Mouse (Mus musculus): ENCODE results near the gene Chd4. TPM values are rescaled to one million over a fixed set of nuclear protein-coding genes. Genes with fewer than 3 reads are reported as not detected.
"Not testable (repeated sequence)": the region's sequence is repeated elsewhere in the genome, so short reads cannot be mapped to it uniquely, and the experiment has no call there.

The Chd4 gene
- total RNA-seq, 2 experiments from 2014 or later, result 173 to 175 TPM

DNA sequence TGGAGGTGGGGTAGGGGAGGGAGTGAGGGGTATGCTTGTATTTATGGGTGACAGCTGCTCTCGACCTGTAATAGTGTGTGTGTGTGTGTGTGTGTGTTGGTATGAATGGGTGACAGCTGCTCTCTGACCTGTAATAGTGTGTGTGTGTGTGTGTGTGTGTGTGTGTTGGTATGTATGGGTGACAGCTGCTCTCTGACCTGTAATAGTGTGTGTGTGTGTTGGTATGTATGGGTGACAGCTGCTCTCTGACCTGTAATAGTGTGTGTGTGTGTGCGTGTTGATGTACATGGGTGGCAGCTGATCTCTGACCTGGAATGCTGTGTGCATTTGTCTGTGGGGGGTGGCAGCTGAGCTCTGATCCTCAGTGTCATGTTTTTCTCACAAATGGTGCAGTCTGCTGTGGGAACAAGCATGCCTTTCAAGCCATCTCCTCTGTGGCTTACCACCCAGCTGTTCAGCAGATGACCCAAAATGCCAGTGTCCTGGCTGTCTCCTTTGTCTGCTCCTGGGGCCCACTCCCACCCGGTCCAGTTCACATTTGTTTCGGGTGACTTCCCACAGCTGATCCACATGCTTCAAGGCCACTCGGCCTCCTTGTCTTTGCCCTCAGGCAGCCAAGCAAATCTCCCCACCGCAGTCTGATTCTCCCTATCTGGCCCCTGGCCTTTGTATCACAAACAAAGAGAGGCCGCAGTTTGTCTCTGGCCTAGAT, 61.3 kb downstream of the Chd4 start:
- no peak for DNase-seq
- intact Hi-C loops (cut with DNase I), result no loop called here

DNA sequence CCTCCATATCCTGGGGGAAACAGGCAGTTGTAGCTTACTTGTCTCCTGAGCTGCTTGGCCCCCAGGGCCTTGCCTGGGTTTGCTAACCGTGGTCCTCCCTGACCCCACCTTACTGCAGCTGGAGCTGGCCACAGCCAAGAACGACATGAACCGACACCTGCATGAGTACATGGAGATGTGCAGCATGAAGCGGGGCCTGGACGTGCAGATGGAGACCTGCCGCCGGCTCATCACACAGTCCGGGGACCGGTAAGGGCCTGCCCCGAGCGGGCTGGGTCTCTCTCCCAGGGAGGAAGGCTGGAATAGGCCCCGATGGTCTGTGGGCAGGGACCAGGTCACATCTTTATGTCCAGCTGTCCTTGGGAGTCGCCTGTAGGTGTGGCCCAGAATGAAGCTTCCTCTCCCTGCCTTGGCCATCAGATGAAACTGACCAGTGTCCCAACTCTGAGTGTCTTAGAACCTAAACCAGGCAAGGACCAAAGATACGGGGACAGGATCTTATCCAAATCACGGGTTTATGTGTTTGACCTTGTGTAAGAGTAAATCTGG, 63.2 kb downstream of the Chd4 start:
- no peak for DNase-seq
- intact Hi-C loops (cut with DNase I), result no loop called here

DNA sequence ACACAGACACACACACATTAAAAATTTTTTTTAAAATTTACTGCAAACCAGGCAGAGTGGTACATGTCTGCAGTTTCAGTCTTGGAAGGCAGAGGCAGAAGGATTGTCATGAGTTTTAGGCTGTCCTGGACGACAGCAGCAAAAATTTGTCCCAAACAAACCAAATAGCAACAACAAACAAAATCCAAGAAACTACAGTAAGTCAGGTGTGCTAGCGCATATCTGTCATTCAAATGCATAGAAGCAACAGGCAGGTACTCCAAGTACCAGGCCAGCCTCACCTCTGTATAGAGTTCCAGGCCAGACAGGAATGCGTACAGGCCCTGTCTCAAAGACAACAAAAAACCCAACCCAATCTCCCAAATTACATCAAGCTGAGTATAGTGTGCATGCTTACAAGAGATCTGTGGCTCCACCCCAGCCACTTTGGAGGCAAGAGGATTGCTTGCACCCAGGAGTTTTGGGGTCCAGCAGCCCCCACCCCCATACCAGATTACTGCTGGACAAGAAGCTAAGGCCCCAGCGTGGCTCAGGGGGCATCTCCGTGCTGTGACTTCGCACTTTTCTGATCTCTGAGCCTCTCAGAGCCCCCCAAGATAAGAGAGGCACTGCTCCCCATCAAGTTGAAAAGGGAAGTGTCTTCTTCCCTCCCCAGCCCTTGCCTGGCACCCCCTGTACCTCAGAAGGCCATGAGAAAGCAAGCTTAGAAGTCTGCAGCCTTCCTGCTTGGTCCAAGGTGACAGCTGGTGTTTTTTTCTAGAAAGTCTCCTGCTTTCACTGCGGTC, 64.2 kb downstream of the Chd4 start:
- intact Hi-C loops (cut with DNase I), result loop anchor here (5.0 kb wide), 1 partner anchor 112 kb away; no protein-coding TSS in a partner anchor
- no peak for DNase-seq

DNA sequence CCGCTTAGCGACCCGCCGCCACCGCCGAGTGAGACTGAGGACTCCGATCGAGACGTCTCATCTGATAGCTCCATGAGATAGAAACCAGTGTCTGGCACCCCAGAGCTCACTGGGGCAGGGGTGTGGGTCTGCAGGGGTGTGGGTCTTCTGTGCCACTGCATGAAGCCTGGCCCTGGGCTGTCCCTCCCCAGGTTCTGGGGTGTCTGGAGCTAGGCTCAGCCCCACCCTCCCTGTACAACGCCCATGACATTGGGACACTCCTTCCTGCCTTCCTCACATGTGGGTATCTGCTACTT, 64.7 kb downstream of the Chd4 start:
- DNase-seq, result no peak
- intact Hi-C loops (cut with DNase I), result loop anchor here (5.0 kb wide), 1 partner anchor 112 kb away; no protein-coding TSS in a partner anchor

DNA sequence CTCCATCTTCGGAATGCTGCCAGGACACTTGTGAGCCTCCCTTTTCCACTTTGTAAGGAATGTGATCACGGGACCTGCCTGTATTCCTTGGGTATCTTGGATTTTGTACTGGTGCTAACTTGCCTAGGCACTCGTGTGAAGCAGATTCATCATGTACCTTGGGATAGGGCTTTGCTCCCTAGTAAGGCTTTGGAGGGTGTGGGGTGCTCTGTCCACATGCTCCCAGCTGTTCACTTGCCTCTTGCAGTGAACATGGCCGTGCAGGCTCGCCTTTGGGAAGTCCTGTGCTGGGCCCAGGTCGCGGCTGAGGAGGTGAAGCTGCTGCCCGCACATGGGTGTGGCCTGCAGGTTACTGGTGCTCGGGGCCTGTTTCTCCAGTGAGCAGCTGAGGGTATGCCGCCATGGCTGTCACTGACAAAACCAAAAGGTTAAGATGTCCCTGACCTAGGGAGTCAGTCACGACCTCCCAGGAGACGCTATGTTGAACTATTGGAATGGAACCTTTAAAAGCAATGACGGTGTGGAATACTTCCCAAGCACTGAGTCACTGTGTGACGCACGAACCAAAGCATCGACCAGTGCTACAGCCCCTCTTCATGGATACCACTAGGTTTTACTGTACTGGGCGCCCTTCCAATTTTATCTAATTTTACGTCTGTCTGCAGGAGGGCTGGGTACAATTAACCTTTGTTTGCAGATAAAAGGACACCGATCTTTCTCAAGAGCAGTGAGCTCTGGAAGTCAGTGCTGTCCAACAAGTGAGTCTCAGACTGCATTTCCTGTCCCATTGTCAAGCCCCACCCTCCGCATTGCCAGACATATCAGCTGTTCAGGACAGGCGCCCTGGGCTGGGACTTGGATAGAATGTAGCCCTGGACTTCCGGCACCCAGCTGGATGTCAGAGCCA, 65.3 kb downstream of the Chd4 start:
- intact Hi-C loops (cut with DNase I), result loop anchor here (5.0 kb wide), 1 partner anchor 111 kb away; no protein-coding TSS in a partner anchor
- DNase-seq, result peak; percentile 28

DNA sequence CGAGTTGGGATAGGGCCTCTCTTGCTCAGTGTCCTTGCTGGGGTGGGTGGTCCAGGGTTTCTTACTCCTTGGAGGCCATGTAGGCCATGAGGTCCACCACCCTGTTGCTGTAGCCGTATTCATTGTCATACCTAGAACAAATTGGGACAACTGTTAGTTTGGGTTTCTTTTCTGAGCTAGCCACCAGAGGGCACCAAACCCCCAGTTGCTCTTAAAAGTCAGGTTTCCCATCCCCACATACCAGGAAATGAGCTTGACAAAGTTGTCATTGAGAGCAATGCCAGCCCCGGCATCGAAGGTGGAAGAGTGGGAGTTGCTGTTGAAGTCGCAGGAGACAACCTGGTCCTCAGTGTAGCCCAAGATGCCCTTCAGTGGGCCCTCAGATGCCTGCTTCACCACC, 66.2 kb downstream of the Chd4 start:
- peak; percentile 72 for DNase-seq
- intact Hi-C loops (cut with DNase I), result loop anchor here (5.0 kb wide), 1 partner anchor 110 kb away; no protein-coding TSS in a partner anchor

DNA sequence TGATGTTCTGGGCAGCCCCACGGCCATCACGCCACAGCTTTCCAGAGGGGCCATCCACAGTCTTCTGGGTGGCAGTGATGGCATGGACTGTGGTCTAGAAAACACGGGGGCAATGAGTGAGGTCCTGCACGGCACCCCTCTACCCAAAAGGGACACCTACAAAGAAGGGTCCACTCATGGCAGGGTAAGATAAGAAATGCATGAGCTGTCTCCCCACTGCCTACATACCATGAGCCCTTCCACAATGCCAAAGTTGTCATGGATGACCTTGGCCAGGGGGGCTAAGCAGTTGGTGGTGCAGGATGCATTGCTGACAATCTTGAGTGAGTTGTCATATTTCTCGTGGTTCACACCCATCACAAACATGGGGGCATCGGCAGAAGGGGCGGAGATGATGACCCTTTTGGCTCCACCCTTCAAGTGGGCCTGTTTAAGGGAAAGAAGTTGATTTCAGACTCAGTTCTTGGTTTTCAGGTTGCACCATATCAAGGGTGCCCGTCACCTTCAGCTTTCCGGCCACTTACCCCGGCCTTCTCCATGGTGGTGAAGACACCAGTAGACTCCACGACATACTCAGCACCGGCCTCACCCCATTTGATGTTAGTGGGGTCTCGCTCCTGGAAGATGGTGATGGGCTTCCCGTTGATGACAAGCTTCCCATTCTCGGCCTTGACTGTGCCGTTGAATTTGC, 67.0 kb downstream of the Chd4 start:
- intact Hi-C loops (cut with DNase I), result loop anchor here (5.0 kb wide), 1 partner anchor 110 kb away; no protein-coding TSS in a partner anchor
- not testable (repeated sequence) for DNase-seq

DNA sequence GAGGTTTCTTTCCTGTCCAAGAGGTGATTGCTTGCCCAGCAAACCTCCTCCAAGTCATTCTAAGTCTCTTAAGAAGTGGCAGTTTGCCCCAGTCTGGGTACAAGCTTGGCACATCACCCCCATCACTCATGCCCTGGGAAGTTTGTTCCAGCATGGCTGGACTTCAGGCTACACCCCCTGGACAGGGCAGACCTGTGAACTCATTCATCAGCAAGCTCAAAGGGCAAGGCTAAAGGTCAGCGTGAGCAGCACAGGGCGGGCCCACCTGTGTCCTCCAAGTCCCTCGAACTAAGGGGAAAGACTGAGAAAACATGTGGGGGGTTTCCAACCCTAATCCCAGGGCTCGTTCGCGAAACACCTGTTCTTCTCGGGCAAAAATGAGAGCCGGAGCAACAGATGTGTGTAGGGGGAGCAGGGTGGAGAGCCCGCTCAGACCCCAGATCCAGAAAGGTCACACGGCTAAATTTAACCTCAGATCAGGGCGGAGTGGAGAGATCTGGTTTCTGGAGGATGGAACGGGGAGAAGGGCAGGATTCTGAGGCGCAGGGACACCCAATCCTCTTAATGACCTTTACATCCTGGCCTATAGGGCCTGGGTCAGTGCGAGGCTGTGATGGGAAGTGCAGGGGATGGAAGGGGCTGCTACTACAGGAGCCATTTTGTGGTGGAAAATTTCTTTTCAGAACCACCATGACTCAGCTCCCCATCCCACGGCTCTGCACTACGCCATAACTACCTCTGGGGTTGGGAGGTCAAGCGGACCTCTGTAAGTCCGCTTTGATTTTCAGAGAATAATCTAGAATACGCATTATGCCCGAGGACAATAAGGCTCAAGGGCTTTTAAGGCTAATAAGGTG, 68.2 kb downstream of the Chd4 start:
- intact Hi-C loops (cut with DNase I), result loop anchor here (5.0 kb wide), 1 partner anchor 108 kb away; no protein-coding TSS in a partner anchor
- DNase-seq, result no peak

DNA sequence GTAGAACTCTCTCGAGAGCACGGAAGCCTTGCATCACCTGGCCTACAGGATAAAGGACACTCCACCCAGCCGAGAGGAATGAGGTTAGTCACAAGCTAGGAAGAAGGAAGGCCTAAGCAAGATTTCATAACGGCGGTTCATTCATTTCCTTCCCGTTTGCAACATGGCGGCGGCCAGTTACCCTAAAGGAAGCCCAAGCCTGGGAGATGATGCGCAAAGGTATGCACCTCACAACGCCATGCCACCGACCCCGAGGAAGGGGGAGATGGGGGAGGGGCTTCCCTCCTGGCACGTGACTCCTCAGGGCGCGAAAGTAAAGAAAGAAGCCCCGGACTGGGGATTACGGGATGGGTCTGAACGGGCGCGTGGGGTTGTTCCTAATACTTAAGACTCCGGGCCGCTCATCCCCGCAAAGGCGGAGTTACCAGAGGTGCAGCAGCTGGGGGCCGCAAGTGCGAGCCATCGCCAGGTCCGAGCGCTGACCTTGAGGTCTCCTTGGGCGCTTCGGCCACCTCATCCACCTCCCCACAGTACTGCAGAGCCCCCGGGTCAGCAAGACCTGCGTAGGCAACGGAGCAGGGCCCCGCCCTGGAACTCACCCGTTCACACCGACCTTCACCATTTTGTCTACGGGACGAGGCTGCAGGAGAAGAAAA, 69.0 kb downstream of the Chd4 start:
- intact Hi-C loops (cut with DNase I), result loop anchor here (5.0 kb wide), 1 partner anchor 108 kb away; no protein-coding TSS in a partner anchor
- peak; percentile 78 for DNase-seq

DNA sequence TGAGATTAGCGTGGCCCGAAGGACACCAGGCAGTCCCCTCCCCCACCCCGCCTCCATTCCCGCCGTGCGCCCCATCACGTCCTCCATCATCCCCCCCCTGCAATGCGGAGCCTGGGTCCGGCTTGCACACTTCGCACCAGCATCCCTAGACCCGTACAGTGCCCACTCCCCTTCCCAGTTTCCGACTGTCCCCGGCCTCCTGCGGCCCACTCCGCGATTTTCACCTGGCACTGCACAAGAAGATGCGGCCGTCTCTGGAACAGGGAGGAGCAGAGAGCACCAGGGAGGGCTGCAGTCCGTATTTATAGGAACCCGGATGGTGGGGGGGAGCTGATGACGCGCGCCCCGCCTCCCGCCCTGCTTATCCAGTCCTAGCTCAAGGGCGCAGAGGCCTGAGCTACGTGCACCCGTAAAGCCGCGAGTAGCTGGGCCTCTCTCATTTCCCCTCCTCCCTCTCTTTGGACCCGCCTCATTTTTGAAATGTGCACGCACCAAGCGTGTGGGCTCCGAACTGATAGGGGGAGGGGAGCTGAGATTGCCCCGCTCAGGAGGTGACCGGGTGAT, 69.6 kb downstream of the Chd4 start:
- intact Hi-C loops (cut with DNase I), result no loop called here
- peak; percentile 98 for DNase-seq

DNA sequence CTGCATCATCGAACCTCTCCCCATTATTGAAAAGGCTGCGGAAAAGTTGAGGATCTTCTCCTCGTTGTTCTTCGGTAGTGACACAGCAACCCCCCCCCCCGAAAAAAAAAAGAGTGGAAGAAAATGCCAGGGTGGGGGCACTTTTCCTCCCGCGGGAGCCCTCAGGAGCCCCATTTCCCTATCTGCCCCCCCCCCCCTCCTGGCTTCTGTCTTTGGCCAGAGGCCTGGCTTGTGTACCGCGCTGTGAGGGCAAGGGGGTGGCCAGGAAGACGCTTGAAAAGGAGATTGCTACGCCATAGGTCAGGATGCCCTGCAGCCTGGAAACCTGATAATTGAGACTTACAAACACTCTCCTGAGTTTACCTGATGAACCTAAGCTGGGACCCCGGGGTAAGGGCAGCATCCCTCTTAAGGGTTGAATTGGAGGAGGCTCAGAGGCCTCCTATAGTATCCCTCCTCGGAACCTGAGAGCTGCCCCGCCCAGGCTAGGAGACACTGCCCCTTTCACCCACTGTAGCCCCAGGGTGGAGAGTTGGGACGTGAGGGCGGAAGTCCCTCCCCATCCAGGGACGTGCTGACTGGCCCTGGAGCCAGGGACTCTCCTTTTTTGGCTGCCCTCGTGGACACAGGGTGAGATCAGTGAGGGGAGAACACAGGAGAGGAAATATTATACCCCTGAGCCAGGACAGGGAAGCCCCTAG, 70.4 kb downstream of the Chd4 start, which contains the start of gene Gapdh:
Gapdh (minus strand) TSS at position 417 of the 701 bp plus-strand sequence.
- intact Hi-C loops (cut with DNase I), result no loop called here
- peak; percentile 68 for DNase-seq

DNA sequence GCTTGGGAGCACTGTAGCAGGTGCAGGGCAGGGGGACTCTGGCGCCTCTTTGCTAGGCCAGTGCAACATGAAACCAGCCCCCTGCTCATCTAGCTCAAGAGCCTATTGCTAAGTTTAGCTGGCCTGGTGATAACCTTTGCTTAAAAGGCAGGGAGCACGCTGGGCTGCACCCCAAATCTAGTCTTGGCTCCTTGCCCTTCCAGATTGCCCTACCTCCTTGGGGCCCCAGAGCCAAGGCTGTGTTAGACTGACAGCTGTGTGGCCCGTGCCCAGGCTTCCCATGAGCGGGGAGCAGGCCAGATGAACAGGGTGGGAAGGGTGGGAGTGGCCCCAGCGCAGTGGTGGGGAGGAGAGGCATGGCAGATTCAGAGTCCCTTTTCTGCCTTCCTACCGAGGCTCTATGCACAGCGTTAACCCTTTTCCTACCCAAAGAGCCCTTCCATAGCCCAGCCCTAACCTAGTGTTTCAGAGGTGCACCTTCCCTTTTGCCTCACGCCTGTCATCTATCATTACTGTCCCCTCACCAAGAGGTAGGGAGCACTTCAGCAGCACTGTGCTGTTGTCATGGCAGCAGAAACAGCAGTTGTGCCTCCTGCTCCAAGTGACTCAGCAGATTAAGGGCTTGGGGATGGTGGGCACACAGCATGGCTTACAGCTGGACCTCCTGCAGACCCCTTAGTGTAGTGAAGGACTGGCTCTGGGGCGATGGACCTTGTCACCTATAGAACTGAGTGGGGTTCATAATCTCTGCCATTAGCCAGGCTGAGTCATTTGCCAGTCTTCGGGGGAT, 71.3 kb downstream of the Chd4 start:
- intact Hi-C loops (cut with DNase I), result no loop called here
- DNase-seq, result peak; percentile 66

DNA sequence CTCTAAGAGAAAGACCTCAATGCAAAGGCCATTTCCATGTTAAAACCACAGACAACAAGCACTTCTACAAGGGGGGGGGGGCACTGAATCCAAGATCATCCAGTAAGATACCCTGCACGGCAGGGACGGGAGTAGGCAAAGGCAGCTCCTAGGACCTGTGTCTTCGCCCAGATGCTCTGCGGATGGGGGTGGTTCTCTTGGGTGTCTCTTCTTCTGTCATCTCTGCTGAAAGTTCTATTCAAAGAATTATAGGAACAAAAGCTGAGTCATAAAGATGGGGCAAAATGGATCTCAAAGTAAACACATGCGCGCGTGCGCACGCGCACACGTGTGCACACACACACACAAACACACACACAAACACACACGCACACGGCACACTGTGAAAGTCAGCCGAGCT, 72.3 kb downstream of the Chd4 start:
- intact Hi-C loops (cut with DNase I), result no loop called here
- DNase-seq, result no peak

DNA sequence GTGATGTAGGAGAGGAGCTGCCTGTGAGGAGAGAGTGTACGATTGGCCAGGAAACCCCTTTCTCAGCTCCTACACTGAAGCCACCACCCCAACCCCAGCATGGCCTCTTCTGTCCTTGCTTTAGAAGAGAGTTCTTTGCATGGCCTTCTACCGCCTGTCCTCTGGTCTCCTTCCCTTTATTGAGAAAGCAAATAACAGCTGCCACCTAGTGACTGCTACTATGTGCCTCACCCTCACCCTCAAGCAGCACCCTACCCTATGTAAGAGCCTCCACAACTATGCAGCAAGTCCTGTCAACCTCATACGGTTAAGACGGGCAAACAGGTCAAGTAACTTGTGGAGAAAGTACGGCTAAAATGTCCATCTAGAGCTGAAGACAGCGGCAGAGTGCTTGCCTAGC, 74.4 kb downstream of the Chd4 start:
- intact Hi-C loops (cut with DNase I), result no loop called here

DNA sequence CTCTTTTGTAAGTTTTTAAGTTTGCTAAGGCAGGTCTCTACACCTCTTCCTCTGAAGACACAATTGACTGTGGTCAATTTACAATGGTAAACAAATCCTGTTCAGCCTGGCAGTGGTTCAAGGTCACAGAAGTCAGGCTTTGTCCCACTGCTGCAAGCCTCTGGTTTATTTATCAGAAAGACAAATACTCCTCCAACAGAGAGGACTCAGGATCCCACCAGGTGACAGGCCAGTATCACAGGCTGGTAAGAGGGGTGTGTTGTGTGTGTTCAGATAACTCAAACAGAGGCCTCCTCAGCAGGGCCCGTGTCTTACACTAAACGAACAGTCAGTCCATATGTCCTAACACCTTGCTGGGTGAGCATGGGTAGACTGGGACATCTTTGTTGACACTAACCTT, 76.7 kb downstream of the Chd4 start:
- intact Hi-C loops (cut with DNase I), result no loop called here
- no peak for DNase-seq

More for the DNA sequence above, 74.4 kb downstream of the Chd4 start:
- DNase-seq, result no peak

DNA sequence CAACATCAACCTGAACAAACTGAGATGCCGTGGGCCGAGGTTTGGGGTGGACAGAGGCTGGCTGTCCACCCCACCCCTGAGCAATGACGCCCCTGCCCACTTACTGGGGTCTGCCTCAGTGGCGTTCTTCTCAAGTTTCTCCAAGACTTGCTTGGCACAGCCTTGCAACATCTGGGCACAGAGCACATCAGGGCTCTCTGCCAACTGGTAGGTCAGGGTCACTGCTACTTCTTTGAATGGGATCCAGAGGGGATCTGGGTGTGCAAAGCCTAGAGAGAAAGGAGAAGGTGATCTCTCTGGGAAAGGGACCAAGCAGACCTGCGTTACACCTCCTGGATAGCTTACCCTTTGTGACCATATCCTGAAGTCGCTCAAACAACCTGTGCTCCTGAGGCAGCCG, 77.5 kb downstream of the Chd4 start:
- DNase-seq, result no peak
- intact Hi-C loops (cut with DNase I), result no loop called here

DNA sequence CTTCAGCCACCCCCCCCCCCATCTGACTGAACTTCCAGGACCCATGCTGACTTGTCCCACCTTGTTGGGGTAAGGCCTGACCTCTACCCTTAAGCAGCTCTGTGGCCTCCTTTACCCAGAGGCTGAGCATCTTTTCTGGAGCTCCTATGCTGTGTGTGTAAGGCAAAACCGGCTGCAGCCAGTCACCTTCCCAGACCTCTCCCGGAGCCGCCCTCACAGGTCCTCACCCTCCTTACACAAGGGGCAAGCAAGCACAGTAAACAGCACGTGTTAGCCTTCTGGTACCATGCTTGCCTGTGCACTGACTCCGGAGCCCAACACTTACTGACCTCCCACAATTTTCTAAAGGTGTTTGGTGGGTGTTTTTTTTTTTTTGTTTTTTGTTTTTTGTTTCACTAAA, 79.7 kb downstream of the Chd4 start:
- DNase-seq, result no peak
- intact Hi-C loops (cut with DNase I), result no loop called here

All from left cerebral cortex, postnatal 4 days (tissue).